Mouse (Mus musculus): Measurements from ENCODE around the gene Hypm.

GRCm38 (mm10) chrX:9849403-9849802 lies 2.7 kb downstream of the Hypm start, which contains the start of gene H2al3:
- TF ChIP-seq POLR2A (IDR thresholded peaks at IDR 0.05; ENCODE audit: extremely low read depth, insufficient read depth, low read length) (no peak), CTCF (IDR thresholded peaks at IDR 0.05; ENCODE audit: extremely low read depth, insufficient read depth, low read length) (no peak)
